Mouse (Mus musculus) MEL (cell line): Measurements from ENCODE around the gene Cox11. TPM values are rescaled to one million over a fixed set of nuclear protein-coding genes. Genes with fewer than 3 reads are reported as not detected.

Experiments
- DNase-seq: peaks from one replicate; pipeline ENCODE4 v3.0.0; 2011; ENCODE audit warnings: low read depth, low spot score
- H3K27ac ChIP-seq: 2 replicates; pipeline ENCODE4 v1.5.1; 2012; ENCODE audit warnings: low read depth, mild to moderate bottlenecking, control low read depth, low read length, moderate library complexity; ENCODE audit not compliant: control insufficient read depth
- H3K27me3 ChIP-seq, 2 experiments: fragments of 150-350 bp in 1 of 2; sonication (generic) in 1 of 2; 2 replicates each; pipeline ENCODE4 v1.6.1; 2012; ENCODE audit warnings: low read length in 2 of 2, mild to moderate bottlenecking in 2 of 2, improper control_type of control experiment in 1 of 2, moderate library complexity in 1 of 2; ENCODE audit not compliant: insufficient read depth in 2 of 2, control insufficient read depth in 1 of 2
- H3K36me3 ChIP-seq, 2 experiments: 2 replicates each; pipeline ENCODE4 v1.6.1; 2012 to 2014; ENCODE audit warnings: low read length in 2 of 2, improper control_type of control experiment in 1 of 2, inconsistent platforms in 1 of 2, mild to moderate bottlenecking in 1 of 2; ENCODE audit not compliant: insufficient read depth in 2 of 2, control insufficient read depth in 1 of 2
- H3K4me1 ChIP-seq, 2 experiments: fragments of 150-350 bp in 1 of 2; sonication (generic) in 1 of 2; 2 replicates each; pipeline ENCODE4 v1.6.1; 2012; ENCODE audit warnings: low read length in 2 of 2, improper control_type of control experiment in 1 of 2, mild to moderate bottlenecking in 1 of 2; ENCODE audit not compliant: insufficient read depth in 2 of 2, control insufficient read depth in 1 of 2
- H3K4me3 ChIP-seq, 2 experiments: fragments of 150-350 bp in 1 of 2; sonication (generic) in 1 of 2; 2 replicates each; pipeline ENCODE4 v1.5.1; 2012; ENCODE audit warnings: low read depth in 2 of 2, low read length in 2 of 2, mild to moderate bottlenecking in 2 of 2, moderate library complexity in 2 of 2, control low read depth in 1 of 2, improper control_type of control experiment in 1 of 2; ENCODE audit not compliant: control insufficient read depth in 1 of 2, insufficient read depth in 1 of 2
- H3K79me2 ChIP-seq: 2 replicates; pipeline ENCODE4 v1.6.1; 2012; ENCODE audit warnings: mild to moderate bottlenecking, low read length, moderate library complexity; ENCODE audit not compliant: control insufficient read depth, poor library complexity, insufficient read depth
- H3K9ac ChIP-seq: 2 replicates; pipeline ENCODE4 v1.6.1; 2012; ENCODE audit warnings: low read depth, mild to moderate bottlenecking, control low read depth, low read length, moderate library complexity; ENCODE audit not compliant: control insufficient read depth, poor library complexity, severe bottlenecking
- H3K9me3 ChIP-seq: fragments of 150-350 bp; sonication (generic); replicated peaks from 2 replicates; pipeline ENCODE4 v1.6.1; 2012; ENCODE audit warnings: mild to moderate bottlenecking, low read length, improper control_type of control experiment, moderate library complexity; ENCODE audit not compliant: insufficient read depth
- EP300 ChIP-seq, 2 experiments: IDR thresholded peaks; 2 replicates each; pipeline ENCODE4 v1.6.1; 2011; ENCODE audit warnings: improper control_type of control experiment in 2 of 2, low read length in 2 of 2, low read depth in 1 of 2, mild to moderate bottlenecking in 1 of 2
- GABPA ChIP-seq: IDR thresholded peaks from 2 replicates; pipeline ENCODE4 v1.6.1; 2012; ENCODE audit warnings: low read depth, mild to moderate bottlenecking, inconsistent platforms, low read length, improper control_type of control experiment, moderate library complexity
- JUND ChIP-seq: IDR thresholded peaks from 2 replicates; pipeline ENCODE4 v1.6.1; 2011; ENCODE audit warnings: low read depth, mild to moderate bottlenecking, improper control_type of control experiment, low read length
- MAFK ChIP-seq: IDR thresholded peaks from 2 replicates; pipeline ENCODE4 v1.6.1; 2011; ENCODE audit warnings: low read depth, mild to moderate bottlenecking, low read length, improper control_type of control experiment, borderline replicate concordance
- POLR2A ChIP-seq, 2 experiments: IDR thresholded peaks; 2 replicates each; pipeline ENCODE4 v1.6.1; 2011 to 2012; ENCODE audit warnings: low read length in 2 of 2, mild to moderate bottlenecking in 2 of 2, control low read depth in 1 of 2, improper control_type of control experiment in 1 of 2, low read depth in 1 of 2, moderate library complexity in 1 of 2; ENCODE audit not compliant: control insufficient read depth in 1 of 2, insufficient read depth in 1 of 2, poor library complexity in 1 of 2
- POLR2AphosphoS5 ChIP-seq: IDR thresholded peaks from 2 replicates; pipeline ENCODE4 v1.6.1; 2012; ENCODE audit warnings: low read depth, borderline replicate concordance, mild to moderate bottlenecking, inconsistent platforms, low read length, moderate library complexity, mixed read lengths
- RCOR1 ChIP-seq: IDR thresholded peaks from 2 replicates; pipeline ENCODE4 v1.6.1; 2012; ENCODE audit warnings: low read depth, mild to moderate bottlenecking, inconsistent platforms, low read length, improper control_type of control experiment
- SIN3A ChIP-seq: IDR thresholded peaks from 2 replicates; pipeline ENCODE4 v1.6.1; 2012; ENCODE audit warnings: low read length, improper control_type of control experiment, inconsistent platforms
- USF1 ChIP-seq: IDR thresholded peaks from 2 replicates; pipeline ENCODE4 v1.6.1; 2014; ENCODE audit warnings: low read depth, mild to moderate bottlenecking, inconsistent platforms, low read length, improper control_type of control experiment, moderate library complexity
- USF2 ChIP-seq, 2 experiments: IDR thresholded peaks; 2 replicates each; pipeline ENCODE4 v1.6.1; 2011 to 2012; ENCODE audit warnings: improper control_type of control experiment in 2 of 2, low read length in 2 of 2, borderline replicate concordance in 1 of 2, inconsistent platforms in 1 of 2, low read depth in 1 of 2, mild to moderate bottlenecking in 1 of 2; ENCODE audit not compliant: insufficient read depth in 1 of 2
- ZMIZ1 ChIP-seq: IDR thresholded peaks from 2 replicates; pipeline ENCODE4 v1.6.1; 2012; ENCODE audit warnings: low read depth, mild to moderate bottlenecking, inconsistent platforms, low read length, improper control_type of control experiment, moderate library complexity
- polyA plus RNA-seq, 2 experiments: library from polyadenylated mRNA; stranded (reverse) in 1 of 2; unstranded in 1 of 2; fragments of >175 nt in 1 of 2; fragments of >200 nt in 1 of 2; gene quantifications; 2 replicates each; pipeline versions ENCODE4 v1.2.1 to v1.2.4; 2012; ENCODE audit warnings: low replicate concordance in 2 of 2, low read depth in 1 of 2; ENCODE audit not compliant: insufficient read length in 2 of 2, insufficient read depth in 1 of 2, missing spikeins in 1 of 2
- total RNA-seq: library from RNA; depleted of rRNA; stranded (reverse); fragments of 300-350 nt; gene quantifications from 2 replicates; pipeline ENCODE4 v1.2.3, GENCODE M21; 2012; rRNA removed

The Cox11 gene
- total and polyA plus RNA-seq, 3 experiments: 19.3 to 21.0 TPM; not detected in 1

DNA sequence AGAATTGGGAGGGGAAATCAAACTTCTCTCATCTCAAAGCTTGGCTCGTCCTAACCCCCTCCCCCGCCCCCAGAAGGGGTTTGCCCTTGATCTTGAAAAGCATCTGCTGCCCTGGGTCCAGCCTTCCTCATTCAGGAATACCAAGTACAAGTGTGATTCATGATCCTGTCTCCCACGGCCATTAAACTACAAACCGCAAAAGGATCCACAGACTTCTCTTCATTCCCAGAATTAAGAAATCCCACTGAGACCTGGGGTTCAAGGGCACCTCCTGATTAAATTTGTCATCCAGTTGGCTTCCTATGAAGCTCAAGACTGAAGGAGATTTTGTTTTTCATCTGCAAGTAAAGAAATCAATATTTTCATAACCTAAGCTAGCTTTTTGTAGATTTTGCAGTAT lies 56.2 kb downstream of the Cox11 start:
- H3K4me1 ChIP-seq: no peaks in the 10 kb centered on the region
- H3K4me3 ChIP-seq: no peak overlapping the region
- H3K36me3 ChIP-seq: no peaks in the 10 kb centered on the region
- no peak overlapping the region for H3K27ac ChIP-seq
- TF ChIP-seq EP300 (IDR thresholded peaks at IDR 0.05; ENCODE audit: low read depth in 1 of 2, low read length in 2 of 2) (no peak), GABPA (no peak), MAFK (no peak), USF1 (no peak), SIN3A (no peak), USF2 (IDR thresholded peaks at IDR 0.05; ENCODE audit: borderline replicate concordance in 1 of 2, insufficient read depth in 1 of 2, low read depth in 1 of 2, low read length in 2 of 2) (no peak), RCOR1 (no peak), JUND (no peak), ZMIZ1 (no peak), POLR2AphosphoS5 (no peak), POLR2A (IDR thresholded peaks at IDR 0.05; ENCODE audit: control insufficient read depth in 1 of 2, insufficient read depth in 1 of 2, low read depth in 1 of 2, low read length in 2 of 2, poor library complexity in 1 of 2) (no peak)
- no peaks in the 10 kb centered on the region for H3K9me3 ChIP-seq
- no peak for DNase-seq
- peaks cover 5 to 7% of the 10 kb centered on the region in 2 experiments; a peak in 3 of 4 replicates for H3K27me3 ChIP-seq
- no peaks in the 10 kb centered on the region for H3K79me2 ChIP-seq
- no peak overlapping the region for H3K9ac ChIP-seq

Other genes starting within 250 kb of the Cox11 start
- 0.10 and 0.42 TPM in 2 replicates for gene Hlf, start 247.3 kb upstream of the Cox11 start, total RNA-seq
- gene Hlf, start 247.3 kb upstream of the Cox11 start, polyA plus RNA-seq: 1 to 10 TPM in 1 of 2 experiments, not detected in 1; 1.5 TPM
- 3.5 and 4.0 TPM in 2 replicates for gene Stxbp4, start 89 bp upstream of the Cox11 start, total RNA-seq
- gene Stxbp4, start 89 bp upstream of the Cox11 start, polyA plus RNA-seq: 1 to 10 TPM in 1 of 2 experiments, not detected in 1; 4.9 TPM
- 25.4 and 34.7 TPM in 2 replicates for gene Tom1l1, start 50.2 kb downstream of the Cox11 start, total RNA-seq
- 10 to 100 TPM in 1 of 2 experiments, not detected in 1; 41.3 TPM for gene Tom1l1, start 50.2 kb downstream of the Cox11 start, polyA plus RNA-seq